Comparison of ENCODE assay signal across 8 mouse cellular contexts in the genomic region with DNA sequence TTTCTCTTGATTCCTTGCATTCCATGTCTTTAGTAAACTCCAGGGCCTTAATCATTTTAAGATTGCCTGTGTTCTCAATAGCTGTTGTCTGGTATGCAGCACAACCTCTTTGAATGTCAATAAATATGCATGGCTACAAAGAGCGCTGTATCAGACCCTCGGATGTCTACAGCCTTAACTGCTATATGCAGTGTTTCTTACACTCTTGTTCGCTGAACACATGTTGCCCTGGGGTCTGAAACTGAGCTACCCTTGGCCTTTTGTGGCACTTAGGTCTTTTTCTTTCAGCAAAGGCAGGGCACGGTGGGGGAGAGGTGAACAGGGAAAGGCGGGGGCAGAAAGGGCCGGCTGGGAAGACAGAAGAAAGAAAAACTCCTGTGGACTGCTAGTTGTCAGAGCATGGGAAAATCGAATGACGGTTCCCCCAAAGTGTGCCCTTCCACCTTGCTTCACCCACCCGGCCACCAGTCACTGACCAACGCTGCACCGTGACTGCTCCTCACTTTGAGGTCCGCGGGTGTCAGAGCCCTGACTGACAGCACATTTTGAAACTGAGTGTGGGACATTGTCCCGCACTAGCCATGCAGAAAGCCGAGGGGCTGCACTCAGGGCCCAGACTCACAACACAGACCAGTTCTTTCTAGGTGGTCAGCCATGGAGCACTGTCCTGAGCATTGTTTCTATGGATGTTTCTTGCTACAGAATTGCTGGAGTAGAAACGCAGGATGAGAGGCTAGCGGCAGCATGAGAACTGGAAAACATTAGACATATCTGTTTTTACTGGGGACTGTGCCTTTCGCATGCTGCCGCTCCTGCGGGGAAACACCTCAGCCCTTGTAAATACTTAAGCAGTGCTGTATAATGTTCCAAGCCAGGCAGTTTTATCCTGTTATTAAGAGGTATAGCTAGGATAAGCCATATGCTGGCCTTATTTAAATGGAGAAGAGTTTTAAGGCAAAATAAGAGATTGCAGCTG.
DNase-seq lines count a peak whose midpoint lies in the region; ATAC-seq and TF ChIP-seq lines count a peak whose summit lies in the region.
"Had no signal": no experiment of that assay in that cellular context is flagged by ENCODE, and none has a peak within 500 bp of the region (broad histone marks: within the 10 kb centered on the region; RNA-seq: fewer than 3 reads in every experiment).

No protein-coding gene starts in this region.

- peak overlapping the region; percentile 80 for H3K27ac ChIP-seq in forebrain, embryonic 11.5 days (ENCODE audit: low read depth, low read length)
- no peak overlapping the region for H3K27ac ChIP-seq in hindbrain, postnatal 0 days
- H3K27ac ChIP-seq in neural tube, embryonic 13.5 days (replicated peaks): no peak overlapping the region

- no peaks in the 10 kb centered on the region for H3K9me3 ChIP-seq in forebrain, embryonic 11.5 days (ENCODE audit: control insufficient read depth, low read length)
- no peaks in the 10 kb centered on the region for H3K9me3 ChIP-seq in hindbrain, postnatal 0 days (ENCODE audit: low read length)
- H3K9me3 ChIP-seq in neural tube, embryonic 13.5 days: no peaks in the 10 kb centered on the region

- WGBS in forebrain, embryonic 11.5 days: 21% methylated on average over 20 of the region's 20 CpGs
- WGBS in hindbrain, postnatal 0 days: 30% methylated on average over 20 of the region's 20 CpGs
- 30% methylated on average over 20 of the region's 20 CpGs for whole genome bisulfite sequencing in neural tube, embryonic 13.5 days

- peak; percentile 36 for DNase-seq in embryo, embryonic 9.5 days (ENCODE audit: extremely low spot score)
- peak; percentile 72 for DNase-seq in forebrain, embryonic 11.5 days (ENCODE audit: low spot score)
- peak; percentile 15 for DNase-seq in hindbrain, postnatal 0 days (ENCODE audit: low spot score)
- no peak for DNase-seq in urinary bladder, postnatal 4 days (ENCODE audit: low spot score in 2 of 2)
- DNase-seq in layer of hippocampus, postnatal 14 days (ENCODE audit: low spot score in 2 of 2): no peak
- DNase-seq in urinary bladder, adult 2 months (ENCODE audit: low spot score): no peak

- no peaks in the 10 kb centered on the region for H3K36me3 ChIP-seq in forebrain, embryonic 11.5 days (ENCODE audit: control insufficient read depth, insufficient read depth, low read length)
- H3K36me3 ChIP-seq in hindbrain, postnatal 0 days (ENCODE audit: insufficient read depth, low read length): no peaks in the 10 kb centered on the region
- H3K36me3 ChIP-seq in neural tube, embryonic 13.5 days: no peaks in the 10 kb centered on the region

- no peaks in the 10 kb centered on the region for H3K27me3 ChIP-seq in forebrain, embryonic 11.5 days (ENCODE audit: control insufficient read depth, insufficient read depth, low read length)
- no peaks in the 10 kb centered on the region for H3K27me3 ChIP-seq in hindbrain, postnatal 0 days (ENCODE audit: insufficient read depth, low read length)
- no peaks in the 10 kb centered on the region for H3K27me3 ChIP-seq in neural tube, embryonic 13.5 days
- H3K27me3 ChIP-seq: megakaryocyte, embryonic 14.5 days had no signal

- no peak overlapping the region; the same call in 1 of the 2 replicates for H3K4me3 ChIP-seq in forebrain, embryonic 11.5 days (ENCODE audit: low read depth, low read length)
- H3K4me3 ChIP-seq in hindbrain, postnatal 0 days (ENCODE audit: low read length): no peak overlapping the region
- H3K4me3 ChIP-seq in neural tube, embryonic 13.5 days: no peak overlapping the region
- H3K4me3 ChIP-seq: megakaryocyte, embryonic 14.5 days had no signal

- ATAC-seq in forebrain, embryonic 11.5 days (replicated peaks; ENCODE audit: low FRiP score): peak; percentile 70
- 0 out of 2 replicates have a peak, but pooled peaks have one; percentile 31 for ATAC-seq in hindbrain, postnatal 0 days
- no peak for ATAC-seq in neural tube, embryonic 13.5 days (ENCODE audit: low read depth)

- peaks cover 25% of the 10 kb centered on the region; the same call in 1 of the 2 replicates for H3K4me1 ChIP-seq in forebrain, embryonic 11.5 days (replicated peaks; ENCODE audit: control insufficient read depth, insufficient read depth, low read length)
- no peaks in the 10 kb centered on the region for H3K4me1 ChIP-seq in hindbrain, postnatal 0 days (ENCODE audit: insufficient read depth, low read length)
- peaks cover 34% of the 10 kb centered on the region for H3K4me1 ChIP-seq in neural tube, embryonic 13.5 days (replicated peaks)
- H3K4me1 ChIP-seq: megakaryocyte, embryonic 14.5 days had no signal

- TF ChIP-seq CTCF in hindbrain, postnatal 0 days (IDR thresholded peaks at IDR 0.05; ENCODE audit: low read depth): no peak

- H3K4me2 ChIP-seq in forebrain, embryonic 11.5 days (ENCODE audit: low read depth, low read length, severe bottlenecking): peak overlapping the region; percentile 34; the same call in 1 of the 2 replicates
- H3K4me2 ChIP-seq in hindbrain, postnatal 0 days (ENCODE audit: low read depth, low read length): peak overlapping the region; percentile 39
- H3K4me2 ChIP-seq in neural tube, embryonic 13.5 days: peak overlapping the region; percentile 27

- peak overlapping the region; percentile 35 for H3K9ac ChIP-seq in forebrain, embryonic 11.5 days (ENCODE audit: low read length)
- H3K9ac ChIP-seq in hindbrain, postnatal 0 days (replicated peaks; ENCODE audit: low read length): no peak overlapping the region
- H3K9ac ChIP-seq in neural tube, embryonic 13.5 days: peak overlapping the region; percentile 13; the same call in 1 of the 2 replicates

Comparison
In these comparisons a context has a peak if more than half of its experiments do, and no peak if none do; other contexts are left out.
1. DNase-seq: peak in embryo, embryonic 9.5 days (single experiment), forebrain, embryonic 11.5 days (single experiment) and hindbrain, postnatal 0 days (single experiment); none in urinary bladder, postnatal 4 days (0 of 2), layer of hippocampus, postnatal 14 days (0 of 2) and urinary bladder, adult 2 months (single experiment).
2. Peak in every context shown above with its lines, with median percentiles within 50 percentile points of each other: H3K4me2 ChIP-seq.